Mouse (Mus musculus) stomach, postnatal 0 days (tissue): Measurements from ENCODE around the gene Hist1h2bj.

Source experiments
- CTCF ChIP-seq: IDR thresholded peaks from 2 replicates; pipeline ENCODE4 v1.5.1; 2016; ENCODE audit warnings: antibody characterized with exemption, low read depth, mild to moderate bottlenecking, moderate library complexity
- EP300 ChIP-seq: optimal IDR thresholded peaks from 2 replicates; pipeline ENCODE3; 2016; ENCODE audit warnings: antibody characterized with exemption

GRCm38 (mm10) chr13:22009642-22010041 is 33.4 kb upstream of the Hist1h2bj start, which contains the start of gene Prss16:
- TF ChIP-seq CTCF (no peak), EP300 (no peak)
